Mouse (Mus musculus) liver, embryonic 11.5 days (tissue): ENCODE data around the gene Ly6g6c. TPM values are rescaled to one million over a fixed set of nuclear protein-coding genes. Genes with fewer than 3 reads are reported as not detected.

ENCODE experiments used
- ATAC-seq: fragments of 200-750 bp; cut with Nextera tagmentation; replicated peaks from 2 replicates; pipeline ENCODE4 v1.8.0; 2017; ENCODE audit warnings: moderate number of reproducible peaks, mild to moderate bottlenecking, moderate TSS enrichment, moderate library complexity; ENCODE audit not compliant: low FRiP score
- DNase-seq: peaks from one replicate; pipeline ENCODE4 v3.0.0-alpha.2; 2017; ENCODE audit warnings: low spot score
- H3K27ac ChIP-seq: fragments of 300-500 bp; sonication (generic); 2 replicates; pipeline ENCODE4 v1.5.1; 2014; ENCODE audit warnings: mild to moderate bottlenecking, low read depth, low read length, control low read depth
- H3K27me3 ChIP-seq: fragments of 300-500 bp; sonication (generic); replicated peaks from 2 replicates; pipeline ENCODE4 v1.6.1; 2014; ENCODE audit warnings: low read length, mixed read lengths; ENCODE audit not compliant: control insufficient read depth, insufficient read depth
- H3K36me3 ChIP-seq: fragments of 300-500 bp; sonication (generic); 2 replicates; pipeline ENCODE4 v1.6.1; 2014; ENCODE audit warnings: mild to moderate bottlenecking, low read length, moderate library complexity, mixed read lengths; ENCODE audit not compliant: control insufficient read depth, insufficient read depth
- H3K4me1 ChIP-seq: fragments of 300-500 bp; sonication (generic); replicated peaks from 2 replicates; pipeline ENCODE4 v1.6.1; 2014; ENCODE audit warnings: low read length, mixed read lengths; ENCODE audit not compliant: control insufficient read depth, insufficient read depth
- H3K4me2 ChIP-seq: fragments of 300-500 bp; sonication (generic); 2 replicates; pipeline ENCODE4 v1.6.1; 2014; ENCODE audit warnings: mild to moderate bottlenecking, control low read depth, moderate library complexity
- H3K4me3 ChIP-seq: fragments of 300-500 bp; sonication (generic); 2 replicates; pipeline ENCODE4 v1.5.1; 2014; ENCODE audit warnings: low read depth, low read length, control low read depth
- H3K9ac ChIP-seq: fragments of 300-500 bp; sonication (generic); 2 replicates; pipeline ENCODE4 v1.6.1; 2014; ENCODE audit warnings: low read depth, low read length, control low read depth
- H3K9me3 ChIP-seq: fragments of 300-500 bp; sonication (generic); 2 replicates; pipeline ENCODE4 v1.6.1; 2016; ENCODE audit warnings: low read length, inconsistent platforms, mixed read lengths; ENCODE audit not compliant: control insufficient read depth
- WGBS: fragments of 180-500 bp; shearing (Covaris S2); extraction: QIAGEN DNeasy Blood & Tissue Kit; methylation state at CpG from one replicate; pipeline ENCODE4 v1.1.7; 2014; 5-methylcytosine and 5-hydroxymethylcytosine counted together
- polyA plus RNA-seq: library from polyadenylated mRNA; unstranded; fragments of >200 nt; fragmentation: Nextera tagmentation; extraction: Ambion mirVana; gene quantifications from 2 replicates; pipeline ENCODE4 v1.2.1, GENCODE M21; 2014

Gene Ly6g6c
- polyA plus RNA-seq, 1 experiment from 2014 or later, result 1.8 TPM

GRCm38 (mm10) chr17:35104079-35104478 is 38.9 kb downstream of the Ly6g6c start:
- DNase-seq (no peak), ATAC-seq (no peak)
- Histone ChIP-seq H3K9me3 (no peaks in the 10 kb centered on the region), H3K27ac (peak overlapping the region; percentile 73), H3K4me2 (peak overlapping the region; percentile 27), H3K4me1 (peaks cover 41% of the 10 kb centered on the region), H3K9ac (peak overlapping the region; percentile 52), H3K36me3 (peaks cover 34% of the 10 kb centered on the region), H3K27me3 (no peaks in the 10 kb centered on the region), H3K4me3 (no peak overlapping the region)
- WGBS, result 75% methylated on average over 7 of the region's 7 CpGs

- Histone ChIP-seq H3K9me3 (no peaks in the 10 kb centered on the region), H3K36me3 (peaks cover 30% of the 10 kb centered on the region), H3K9ac (peak overlapping the region; percentile 52), H3K4me2 (peak overlapping the region; percentile 27), H3K4me3 (no peak overlapping the region), H3K4me1 (peaks cover 41% of the 10 kb centered on the region), H3K27me3 (no peaks in the 10 kb centered on the region), H3K27ac (peak overlapping the region; percentile 73)
- ATAC-seq, result peak; percentile 85
- no peak for DNase-seq
- 44% methylated on average over 6 of the region's 6 CpGs for WGBS
Observed at GRCm38 (mm10) chr17:35104754-35105153, 39.6 kb downstream of the Ly6g6c start.

DNA sequence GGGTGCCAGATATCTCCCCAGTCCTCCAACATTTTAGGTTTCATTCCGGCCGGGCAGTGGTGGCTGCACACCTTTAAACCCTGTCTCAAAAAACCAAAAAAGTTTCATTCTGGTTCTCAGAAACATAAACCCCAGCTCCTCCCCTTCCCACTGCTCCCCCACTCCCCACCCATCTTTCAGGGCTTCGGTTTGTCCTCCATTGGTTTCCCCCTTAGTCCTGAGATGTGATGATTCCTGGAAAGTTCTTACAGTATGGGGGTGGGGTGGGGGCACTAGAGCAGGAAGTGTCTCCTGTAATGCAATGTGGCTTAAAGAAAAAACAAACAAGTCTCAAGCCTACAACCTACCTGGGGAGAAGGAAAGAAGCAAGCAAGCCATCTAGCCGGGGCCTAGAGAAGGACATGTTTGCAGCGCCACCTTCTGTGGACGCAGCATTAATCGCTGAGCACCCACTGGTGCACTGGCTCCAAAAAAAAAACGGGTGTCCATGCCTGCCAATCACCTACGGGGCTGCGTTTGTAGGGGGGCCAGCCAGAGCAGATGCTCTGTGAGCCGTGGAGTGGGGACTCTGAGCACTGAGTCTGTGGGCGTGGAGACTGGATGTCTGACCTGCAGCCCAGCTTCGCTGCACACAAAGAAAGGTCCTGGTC is 40.7 kb downstream of the Ly6g6c start:
- ATAC-seq, result peak; percentile 53; the same call in 1 of the 2 replicates
- H3K9me3 ChIP-seq, result no peaks in the 10 kb centered on the region
- H3K27ac ChIP-seq, result peak overlapping the region; percentile 57
- 30% methylated on average over 13 of the region's 13 CpGs for WGBS
- peaks cover 26% of the 10 kb centered on the region for H3K36me3 ChIP-seq
- H3K4me3 ChIP-seq, result no peak overlapping the region
- H3K9ac ChIP-seq, result peak overlapping the region; percentile 7; the same call in 1 of the 2 replicates
- H3K4me1 ChIP-seq, result peaks cover 41% of the 10 kb centered on the region
- H3K27me3 ChIP-seq, result no peaks in the 10 kb centered on the region
- peak overlapping the region; percentile 27 for H3K4me2 ChIP-seq
- no peak for DNase-seq

DNA sequence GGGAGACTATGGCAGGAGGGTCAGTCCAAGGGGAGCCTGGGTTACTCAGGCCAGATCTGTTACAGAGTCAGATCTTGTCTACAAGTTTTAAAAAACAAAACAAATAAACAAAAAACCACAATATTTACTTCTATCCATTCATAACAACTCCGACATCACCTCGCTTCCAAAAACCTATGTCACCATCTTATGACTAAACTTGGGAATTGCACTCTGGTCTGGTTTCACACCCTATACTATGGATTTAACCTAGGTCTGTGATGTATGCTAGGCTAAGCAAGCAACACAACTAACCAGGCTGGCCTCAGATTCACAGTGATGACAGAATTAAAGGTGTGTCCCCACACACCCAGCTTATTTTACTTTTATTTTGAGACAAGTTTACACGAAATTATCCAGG is 41.3 kb downstream of the Ly6g6c start:
- Histone ChIP-seq H3K27me3 (no peaks in the 10 kb centered on the region), H3K4me3 (no peak overlapping the region), H3K36me3 (peaks cover 19% of the 10 kb centered on the region), H3K9ac (no peak overlapping the region), H3K4me2 (no peak overlapping the region; the same call in 1 of the 2 replicates), H3K4me1 (peaks cover 41% of the 10 kb centered on the region), H3K9me3 (no peaks in the 10 kb centered on the region), H3K27ac (no peak overlapping the region)
- no peak for ATAC-seq
- DNase-seq, result no peak
- 71% methylated on average over 3 of the region's 3 CpGs for WGBS

DNA sequence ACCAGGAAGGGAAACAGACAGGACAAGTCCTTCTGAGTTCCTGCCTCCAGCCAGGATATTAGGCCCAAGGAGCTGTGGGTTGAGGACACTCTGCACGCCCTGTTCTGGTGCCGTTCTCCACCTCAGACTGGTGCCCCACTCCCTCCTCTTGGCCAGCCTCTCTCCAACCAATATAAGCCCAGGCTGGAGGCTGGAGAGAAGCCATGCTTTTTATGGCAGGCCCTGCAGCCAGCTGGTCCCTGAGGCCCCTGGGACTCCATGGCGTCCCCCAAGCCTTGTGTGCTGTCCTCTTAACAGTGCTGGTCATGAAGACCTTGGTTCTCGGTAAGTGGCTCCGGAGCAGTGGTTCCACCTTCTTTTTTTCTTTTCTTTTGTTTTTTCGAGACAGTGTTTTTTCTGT is 42.9 kb downstream of the Ly6g6c start, which contains the start of gene Ly6g5c:
Ly6g5c (plus strand) TSS at position 183 of the 400 bp plus-strand sequence.
- 84% methylated on average over 6 of the region's 6 CpGs for WGBS
- Histone ChIP-seq H3K9me3 (no peaks in the 10 kb centered on the region), H3K4me1 (peaks cover 32% of the 10 kb centered on the region), H3K4me3 (no peak within 1 kb of the TSS), H3K4me2 (no peak within 1 kb of the TSS), H3K36me3 (peaks cover 5% of the 10 kb centered on the region; the same call in 1 of the 2 replicates), H3K27me3 (no peaks in the 10 kb centered on the region), H3K9ac (no peak within 1 kb of the TSS), H3K27ac (no peak within 1 kb of the TSS)
- DNase-seq (no peak), ATAC-seq (no peak)

DNA sequence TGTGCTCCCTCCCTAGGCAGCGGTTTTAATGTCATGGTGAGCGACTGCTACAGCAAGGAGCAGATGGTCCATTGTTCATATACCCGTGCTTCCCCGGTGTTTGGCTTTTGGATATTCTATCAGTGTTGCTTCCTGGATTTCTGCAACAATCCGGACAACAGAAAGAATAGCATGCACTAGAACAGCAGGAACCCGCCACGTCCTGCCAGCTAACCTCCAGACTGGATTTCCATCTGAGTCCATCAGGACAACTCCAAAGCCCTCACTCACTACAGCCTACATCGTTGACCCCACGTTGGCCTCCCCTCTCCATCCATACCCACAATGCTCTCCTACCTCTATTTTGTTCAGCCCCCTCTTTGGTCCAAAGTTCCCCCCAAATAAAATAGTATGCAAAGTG is 46.6 kb downstream of the Ly6g6c start:
- H3K9ac ChIP-seq, result no peak overlapping the region
- H3K27me3 ChIP-seq, result no peaks in the 10 kb centered on the region
- 72% methylated on average over 9 of the region's 9 CpGs for WGBS
- no peak for ATAC-seq
- H3K9me3 ChIP-seq, result no peaks in the 10 kb centered on the region
- H3K4me3 ChIP-seq, result no peak overlapping the region
- DNase-seq, result no peak
- no peak overlapping the region for H3K27ac ChIP-seq
- no peak overlapping the region for H3K4me2 ChIP-seq
- H3K4me1 ChIP-seq, result no peaks in the 10 kb centered on the region
- H3K36me3 ChIP-seq, result peaks cover 2% of the 10 kb centered on the region; the same call in 1 of the 2 replicates

GRCm38 (mm10) chr17:35115046-35116019 is 50.1 kb downstream of the Ly6g6c start, which contains the start of gene Ly6g5b:
Gene Ly6g5b (minus strand): TSS chr17:35115428.
- H3K9ac ChIP-seq, result no peak within 1 kb of the TSS
- ATAC-seq, result peak; percentile 34; the same call in 1 of the 2 replicates
- no peaks in the 10 kb centered on the region for H3K27me3 ChIP-seq
- no peaks in the 10 kb centered on the region for H3K9me3 ChIP-seq
- 79% methylated on average over 8 of the region's 8 CpGs for WGBS
- DNase-seq, result no peak
- H3K4me3 ChIP-seq, result no peak within 1 kb of the TSS
- H3K4me2 ChIP-seq, result no peak within 1 kb of the TSS
- no peak within 1 kb of the TSS for H3K27ac ChIP-seq
- H3K4me1 ChIP-seq, result peaks cover 5% of the 10 kb centered on the region; the same call in 1 of the 2 replicates
- peaks cover 21% of the 10 kb centered on the region for H3K36me3 ChIP-seq
